Mouse (Mus musculus): ENCODE results near the gene Samd4. TPM values are rescaled to one million over a fixed set of nuclear protein-coding genes. Genes with fewer than 3 reads are reported as not detected.

Gene Samd4
- total RNA-seq, 2 experiments from 2014 or later, result 34.2 to 54.3 TPM

- DNase-seq, result no peak
Observed at GRCm38 (mm10) chr14:46908858-46909257, 26.2 kb downstream of the Samd4 start.

DNA sequence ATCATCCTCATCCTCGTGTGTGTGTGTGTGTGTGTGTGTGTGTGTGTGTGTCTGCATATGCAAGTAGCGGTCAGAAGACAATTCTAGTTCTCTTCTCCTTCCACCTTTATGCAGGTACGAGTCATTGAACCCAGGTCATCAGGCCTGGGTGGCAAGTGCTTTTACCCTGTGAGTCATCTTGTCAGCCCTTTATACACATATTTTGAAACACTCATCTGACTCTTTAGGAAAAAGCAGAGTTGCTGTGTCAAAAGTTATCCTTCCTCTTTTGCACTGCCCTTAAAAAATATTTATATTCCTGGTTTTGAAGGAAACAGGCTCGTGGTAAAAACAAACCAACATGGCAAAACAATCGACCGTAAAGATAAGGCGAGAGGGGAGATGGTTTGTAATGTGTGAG lies 29.8 kb downstream of the Samd4 start:
- no peak for DNase-seq

GRCm38 (mm10) chr14:46914356-46914755 lies 31.7 kb downstream of the Samd4 start:
- DNase-seq, result no peak

- DNase-seq, result no peak
Observed at GRCm38 (mm10) chr14:46915555-46915954, 32.9 kb downstream of the Samd4 start.

DNA sequence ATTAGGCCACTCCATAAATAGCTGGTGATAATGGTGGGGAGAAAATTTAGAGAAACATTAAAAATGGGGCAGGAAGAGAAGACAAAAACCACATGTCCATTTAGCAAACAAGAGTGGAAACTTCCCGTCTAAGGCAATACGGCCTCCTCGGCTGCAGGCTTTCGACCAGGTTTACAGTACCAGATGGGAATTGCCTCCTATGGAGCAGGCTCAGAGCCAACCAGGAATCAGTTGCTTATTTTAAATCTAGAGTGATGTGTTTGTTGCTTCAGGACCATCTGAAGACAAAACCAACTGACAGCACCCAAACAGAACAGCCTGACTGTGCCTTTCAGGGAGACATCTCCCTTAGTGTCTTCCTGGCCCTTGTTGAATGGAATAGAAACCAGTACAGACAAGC lies 33.9 kb downstream of the Samd4 start:
- DNase-seq, result no peak

DNA sequence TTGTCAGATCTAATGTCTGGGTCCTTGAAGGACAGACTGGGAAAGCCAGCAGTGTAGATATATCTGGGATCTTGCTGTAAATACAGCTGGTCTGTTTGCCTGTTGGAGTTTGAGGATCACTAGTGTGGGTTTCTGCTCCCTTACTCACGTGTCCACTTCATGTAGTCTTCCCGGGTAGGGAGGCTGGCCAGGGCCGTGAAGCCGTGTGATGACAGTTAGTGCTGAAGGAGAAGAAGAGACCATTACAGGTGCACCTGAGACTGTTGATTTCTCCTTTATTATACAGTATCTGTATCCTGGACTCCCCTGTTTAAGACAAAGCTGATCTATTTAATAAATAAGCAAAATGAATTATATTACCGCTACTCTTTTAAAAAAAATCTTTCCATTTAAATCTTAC lies 34.5 kb downstream of the Samd4 start:
- no peak for DNase-seq

DNA sequence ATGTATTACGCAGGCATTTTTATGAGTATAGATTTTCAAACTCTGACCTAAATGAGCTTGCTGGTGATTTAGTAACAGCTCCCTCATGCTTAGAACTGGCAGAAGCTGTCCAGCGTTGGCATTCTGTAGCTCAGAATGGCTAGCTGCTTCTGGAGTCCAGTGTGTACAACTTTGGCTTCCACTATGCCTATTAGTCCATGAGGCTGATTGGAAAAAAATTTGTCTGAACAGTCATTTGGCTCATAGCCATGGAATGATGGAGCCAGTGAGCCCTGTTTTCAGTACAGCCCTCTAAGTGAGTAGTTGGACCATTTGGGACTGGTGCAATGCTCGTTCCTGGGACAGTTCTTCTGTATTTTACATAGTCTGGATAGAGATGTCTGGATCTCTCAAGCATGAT lies 34.9 kb downstream of the Samd4 start:
- DNase-seq, result no peak

- no peak for DNase-seq
Observed at GRCm38 (mm10) chr14:46920496-46920895, 37.8 kb downstream of the Samd4 start.

- DNase-seq, result no peak
Observed at GRCm38 (mm10) chr14:46921178-46921975, 38.7 kb downstream of the Samd4 start.

GRCm38 (mm10) chr14:46923931-46924330 lies 41.3 kb downstream of the Samd4 start:
- DNase-seq, result no peak

DNA sequence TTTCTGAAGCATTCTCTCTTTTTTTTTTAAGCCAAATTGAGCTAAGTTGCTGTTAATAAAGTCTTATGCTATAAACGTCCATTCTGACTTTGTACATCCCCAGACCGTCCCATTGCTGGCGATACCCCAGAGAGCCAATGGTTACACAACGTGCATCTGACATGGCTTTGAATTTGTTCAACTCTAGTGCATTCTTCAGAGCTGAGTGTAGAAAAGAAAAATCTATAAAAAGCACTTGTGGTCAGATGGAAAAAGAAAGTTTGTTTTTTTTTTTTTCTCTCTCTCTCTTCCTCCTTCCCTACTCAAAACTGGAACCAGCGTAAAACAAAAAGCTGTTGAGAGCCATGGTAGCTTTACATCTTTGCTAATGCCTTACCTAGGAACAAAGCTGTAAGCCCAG lies 41.8 kb downstream of the Samd4 start:
- no peak for DNase-seq

GRCm38 (mm10) chr14:46928556-46928955 lies 45.9 kb downstream of the Samd4 start:
- DNase-seq, result no peak

- no peak for DNase-seq
Observed at GRCm38 (mm10) chr14:46932121-46932520, 49.5 kb downstream of the Samd4 start.

GRCm38 (mm10) chr14:46932708-46933107 lies 50.1 kb downstream of the Samd4 start:
- DNase-seq, result no peak

GRCm38 (mm10) chr14:46941077-46941476 lies 58.4 kb downstream of the Samd4 start:
- no peak for DNase-seq

DNA sequence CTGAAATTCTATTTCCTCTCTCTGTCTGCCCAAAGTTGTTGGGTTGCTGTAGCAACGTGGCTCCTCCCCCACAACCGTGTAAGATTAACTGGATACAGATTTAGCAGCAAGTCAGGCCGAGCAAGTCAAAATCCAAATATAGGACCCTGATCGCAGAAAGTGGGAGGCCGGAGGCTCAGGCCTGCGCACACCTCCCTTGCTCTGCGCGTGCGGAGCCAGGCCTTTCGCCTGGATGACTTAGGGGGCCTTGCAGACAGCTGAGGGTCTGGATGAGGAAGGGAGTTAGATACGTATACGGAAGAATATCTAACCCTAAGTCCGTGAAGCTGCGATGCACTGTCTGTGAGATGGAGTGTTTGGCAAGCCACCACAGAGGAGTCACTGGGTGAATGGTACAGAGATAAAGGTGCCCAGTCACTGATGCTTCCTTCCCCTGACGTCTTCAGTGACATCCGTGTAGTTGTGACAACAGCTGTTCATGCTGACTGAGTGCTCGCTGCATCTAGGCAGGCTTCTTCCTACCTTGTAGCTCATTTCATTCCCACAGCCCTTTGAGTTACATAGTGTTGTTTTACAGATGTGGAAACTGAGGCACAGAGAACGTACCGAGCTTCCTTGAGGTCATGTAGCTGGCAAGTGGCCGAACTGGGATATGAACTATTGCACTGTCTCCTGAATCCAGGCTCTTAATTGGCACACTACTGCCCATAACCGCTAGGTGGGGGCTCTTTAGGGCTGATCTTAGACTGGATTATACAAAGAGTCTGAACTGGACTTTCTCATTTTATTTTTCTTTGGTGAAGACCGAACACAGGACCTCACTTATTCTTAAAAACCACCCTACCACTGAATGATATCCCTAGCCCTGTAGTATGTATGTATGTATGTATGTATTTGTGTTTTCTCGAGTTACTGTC lies 59.5 kb downstream of the Samd4 start:
- DNase-seq, result peak; percentile 59

DNA sequence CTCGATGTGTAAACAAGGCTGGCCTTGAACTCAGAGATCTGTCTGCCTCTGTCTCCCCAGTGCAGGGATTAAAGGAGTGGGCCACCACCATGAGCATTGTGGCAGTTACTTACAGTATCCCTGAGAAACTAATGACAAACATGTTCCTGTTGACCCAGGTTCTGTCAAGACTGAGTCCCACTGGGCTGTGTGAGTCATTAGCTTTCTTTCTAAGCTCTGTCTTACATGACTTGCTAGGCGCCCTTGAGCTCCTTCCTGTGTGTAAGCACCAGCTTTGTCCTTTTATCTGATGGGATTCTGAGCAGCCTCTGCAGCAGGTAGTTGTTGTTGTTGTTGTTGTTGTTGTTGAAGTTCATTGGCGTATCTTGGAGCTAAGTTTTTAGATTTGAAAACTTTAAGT lies 61.8 kb downstream of the Samd4 start:
- no peak for DNase-seq

DNA sequence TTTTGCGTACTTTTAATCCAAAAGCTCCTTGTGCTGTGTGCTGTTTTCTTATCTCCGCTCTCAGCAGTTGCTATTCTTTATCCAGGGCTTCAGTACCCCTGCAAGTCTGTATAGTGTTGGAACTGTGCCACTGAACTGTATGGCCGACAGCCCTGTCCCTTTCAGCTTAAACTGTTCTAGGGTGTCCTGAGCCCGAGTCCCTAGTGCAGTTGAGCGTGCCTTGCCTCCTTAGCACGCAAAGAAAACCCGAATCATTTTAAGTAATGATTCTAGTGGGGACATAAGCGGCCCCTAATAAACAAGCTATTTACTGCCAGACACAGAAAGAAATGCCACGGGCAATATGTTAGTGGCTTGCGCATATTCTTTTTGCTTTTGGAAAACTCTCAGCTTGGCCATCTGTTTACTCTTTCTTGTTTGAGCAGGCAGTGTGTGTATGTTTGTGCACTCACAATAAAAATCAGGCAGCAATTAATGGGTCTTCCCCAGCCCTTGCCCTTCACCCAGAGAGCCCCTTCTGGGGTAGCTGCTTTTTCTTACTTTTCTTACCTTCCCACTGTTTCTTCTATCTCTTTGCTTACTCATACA lies 63.3 kb downstream of the Samd4 start:
- DNase-seq, result no peak

DNA sequence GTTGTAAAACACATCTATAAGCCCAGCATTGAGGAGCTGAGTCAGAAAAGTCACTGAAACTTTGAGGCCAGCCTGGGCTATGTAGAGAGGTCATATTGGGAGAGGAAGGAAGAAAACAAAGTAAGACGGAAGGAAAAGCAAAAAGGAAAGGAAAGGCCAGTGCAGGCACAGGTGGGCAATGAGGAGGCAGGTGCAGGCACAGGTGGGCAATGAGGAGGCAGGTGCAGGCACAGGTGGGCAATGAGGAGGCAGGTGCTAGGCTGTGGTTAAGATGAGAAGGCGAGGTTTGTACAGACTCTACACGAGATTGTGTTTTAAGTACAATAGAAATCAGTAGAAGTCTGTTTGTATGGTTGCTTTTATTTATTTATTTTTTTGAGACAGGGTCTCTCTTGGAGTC lies 65.0 kb downstream of the Samd4 start:
- DNase-seq, result no peak

DNA sequence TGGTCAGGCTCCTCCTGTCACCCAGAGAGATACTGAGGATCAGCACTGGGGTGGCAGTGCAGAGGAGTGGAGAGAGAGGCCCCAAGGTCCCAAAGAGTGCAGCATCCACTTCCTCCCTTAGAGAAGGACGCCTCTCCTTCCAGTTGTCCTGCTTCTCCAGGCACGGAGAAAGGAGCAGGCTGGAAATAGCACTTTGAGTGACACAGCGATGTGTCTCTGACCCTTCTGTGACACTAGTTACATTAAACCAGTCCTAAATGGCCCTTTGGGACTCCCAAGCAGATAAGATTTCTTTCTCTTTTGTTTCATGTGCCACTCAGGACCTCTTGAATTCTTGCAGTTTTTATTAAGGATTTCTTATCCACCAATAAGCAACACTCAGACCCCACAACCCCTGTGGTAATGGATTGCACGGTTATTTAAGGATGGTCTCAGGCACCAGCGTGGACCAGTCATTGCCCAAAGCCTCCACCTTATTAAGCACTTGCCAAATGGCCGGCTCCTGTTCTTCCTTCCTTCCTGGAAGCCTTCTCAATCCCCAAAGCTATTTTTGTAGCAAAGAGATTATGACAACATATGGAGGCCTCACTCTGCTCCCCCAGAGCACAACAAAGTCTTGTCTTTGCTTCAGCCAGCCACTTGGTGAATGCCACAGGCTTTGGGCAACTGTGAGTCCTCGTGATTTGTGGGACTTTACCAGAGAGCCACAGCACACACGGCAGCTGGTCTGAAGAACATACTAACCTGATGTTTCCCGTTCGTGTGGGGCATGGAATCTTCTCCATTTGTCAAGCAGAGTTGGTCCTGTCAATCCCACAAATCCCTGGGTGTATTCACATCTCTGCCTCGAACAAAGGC lies 68.1 kb downstream of the Samd4 start:
- DNase-seq, result no peak

- no peak for DNase-seq
Observed at GRCm38 (mm10) chr14:46952264-46952663, 69.6 kb downstream of the Samd4 start.

DNA sequence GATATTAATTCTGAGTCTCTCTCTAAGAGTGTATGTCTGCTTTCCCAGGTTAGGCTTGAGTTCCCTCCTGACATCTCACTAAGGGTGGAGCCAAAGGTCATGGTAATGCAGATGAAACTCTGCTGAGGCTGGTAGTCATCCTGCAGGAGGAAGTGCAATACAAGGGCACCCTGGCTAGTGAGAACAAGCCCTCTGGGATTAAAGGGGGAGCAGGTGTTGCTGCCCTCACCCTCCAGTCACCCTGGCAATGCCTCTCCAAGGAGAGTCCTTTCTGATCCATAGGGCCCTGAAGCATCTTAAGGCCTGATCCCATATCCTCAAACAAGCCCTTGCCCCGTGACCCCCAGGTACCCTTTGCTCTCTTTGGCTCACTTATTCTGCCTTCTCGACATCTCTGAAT lies 72.5 kb downstream of the Samd4 start:
- no peak for DNase-seq
